Mouse (Mus musculus) neural tube, embryonic 11.5 days (tissue): ENCODE results near the gene Upk2. TPM values are rescaled to one million over a fixed set of nuclear protein-coding genes. Genes with fewer than 3 reads are reported as not detected.

Experiments
- ATAC-seq: fragments of 200-750 bp; cut with Nextera tagmentation; 2 replicates; pipeline ENCODE4 v1.8.0; 2017; ENCODE audit warnings: moderate number of reproducible peaks, mild to moderate bottlenecking, moderate TSS enrichment, moderate library complexity; ENCODE audit not compliant: insufficient read depth, low FRiP score, low TSS enrichment
- DNase-seq: peaks from one replicate; pipeline ENCODE4 v3.0.0-alpha.2; 2015; ENCODE audit warnings: low spot score
- H3K27ac ChIP-seq: fragments of 300-500 bp; sonication (generic); 2 replicates; pipeline ENCODE4 v1.5.1; 2014; ENCODE audit warnings: low read depth, mild to moderate bottlenecking, low read length
- H3K27me3 ChIP-seq: fragments of 300-500 bp; sonication (generic); 2 replicates; pipeline ENCODE4 v1.6.1; 2014; ENCODE audit warnings: mild to moderate bottlenecking, low read length, mixed read lengths; ENCODE audit not compliant: control insufficient read depth, insufficient read depth
- H3K36me3 ChIP-seq: fragments of 300-500 bp; sonication (generic); 2 replicates; pipeline ENCODE4 v1.6.1; 2014; ENCODE audit warnings: mild to moderate bottlenecking, low read length, moderate library complexity, mixed read lengths; ENCODE audit not compliant: control insufficient read depth, insufficient read depth
- H3K4me1 ChIP-seq: fragments of 300-500 bp; sonication (generic); 2 replicates; pipeline ENCODE4 v1.6.1; 2014; ENCODE audit warnings: low read length, mixed read lengths; ENCODE audit not compliant: control insufficient read depth, insufficient read depth
- H3K4me2 ChIP-seq: fragments of 300-500 bp; sonication (generic); 2 replicates; pipeline ENCODE4 v1.6.1; 2014; ENCODE audit warnings: low read depth, mild to moderate bottlenecking, moderate library complexity
- H3K4me3 ChIP-seq: fragments of 300-500 bp; sonication (generic); 2 replicates; pipeline ENCODE4 v1.5.1; 2014; ENCODE audit warnings: low read depth, low read length
- H3K9ac ChIP-seq: fragments of 300-500 bp; sonication (generic); 2 replicates; pipeline ENCODE4 v1.6.1; 2014; ENCODE audit warnings: mild to moderate bottlenecking, low read length
- H3K9me3 ChIP-seq: fragments of 300-500 bp; sonication (generic); 2 replicates; pipeline ENCODE4 v1.6.1; 2016; ENCODE audit warnings: low read length; ENCODE audit not compliant: control insufficient read depth
- WGBS: fragments of 180-500 bp; shearing (Covaris S2); extraction: QIAGEN DNeasy Blood & Tissue Kit; methylation state at CpG from one replicate; pipeline ENCODE4 v1.1.7; 2014; 5-methylcytosine and 5-hydroxymethylcytosine counted together
- polyA plus RNA-seq: library from polyadenylated mRNA; unstranded; fragments of >200 nt; fragmentation: Nextera tagmentation; extraction: Ambion mirVana; gene quantifications from 2 replicates; pipeline ENCODE4 v1.2.1, GENCODE M21; 2014

Upk2 gene
- polyA plus RNA-seq, 1 experiment from 2014 or later: 0.29 TPM

- DNase-seq (peak; percentile 68), ATAC-seq (no peak)
- H3K4me1 ChIP-seq: peaks cover 70% of the 10 kb centered on the region
Observed at GRCm38 (mm10) chr9:44497624-44498377, 43.0 kb upstream of the Upk2 start.

GRCm38 (mm10) chr9:44496803-44497461 lies 42.2 kb upstream of the Upk2 start:
- Histone ChIP-seq H3K27me3 (no peaks in the 10 kb centered on the region), H3K9me3 (no peaks in the 10 kb centered on the region), H3K9ac (no peak overlapping the region), H3K27ac (no peak overlapping the region), H3K36me3 (no peaks in the 10 kb centered on the region), H3K4me2 (no peak overlapping the region), H3K4me3 (no peak overlapping the region), H3K4me1 (peaks cover 72% of the 10 kb centered on the region)
- 55% methylated on average over 12 of the region's 12 CpGs for WGBS
- DNase-seq (no peak), ATAC-seq (no peak)

More at GRCm38 (mm10) chr9:44497624-44498377, 43.0 kb upstream of the Upk2 start:
- no peaks in the 10 kb centered on the region for H3K9me3 ChIP-seq
- peak overlapping the region; percentile 83 for H3K4me2 ChIP-seq
- peak overlapping the region; percentile 63 for H3K9ac ChIP-seq
- H3K27ac ChIP-seq: peak overlapping the region; percentile 85
- H3K27me3 ChIP-seq: no peaks in the 10 kb centered on the region
- H3K36me3 ChIP-seq: no peaks in the 10 kb centered on the region
- WGBS: 1% methylated on average over 11 of the region's 11 CpGs
- H3K4me3 ChIP-seq: peak overlapping the region; percentile 39

GRCm38 (mm10) chr9:44495810-44496344 lies 41.1 kb upstream of the Upk2 start:
- 88% methylated on average over 10 of the region's 10 CpGs for WGBS

GRCm38 (mm10) chr9:44494863-44495809 lies 40.4 kb upstream of the Upk2 start:
- DNase-seq: no peak

More at GRCm38 (mm10) chr9:44495810-44496344, 41.1 kb upstream of the Upk2 start:
- DNase-seq (no peak), ATAC-seq (no peak)
- Histone ChIP-seq H3K4me2 (no peak overlapping the region), H3K9me3 (no peaks in the 10 kb centered on the region), H3K4me1 (peaks cover 68% of the 10 kb centered on the region), H3K27me3 (no peaks in the 10 kb centered on the region), H3K36me3 (no peaks in the 10 kb centered on the region), H3K4me3 (no peak overlapping the region), H3K9ac (no peak overlapping the region), H3K27ac (no peak overlapping the region)

GRCm38 (mm10) chr9:44494261-44494862 lies 39.6 kb upstream of the Upk2 start:
- DNase-seq: no peak
- ATAC-seq: no peak
- no peak overlapping the region for H3K4me3 ChIP-seq
- no peak overlapping the region; the same call in 1 of the 2 replicates for H3K4me2 ChIP-seq
- no peaks in the 10 kb centered on the region for H3K9me3 ChIP-seq
- H3K27me3 ChIP-seq: no peaks in the 10 kb centered on the region
- WGBS: 20% methylated on average over 11 of the region's 11 CpGs
- no peak overlapping the region for H3K27ac ChIP-seq
- H3K9ac ChIP-seq: no peak overlapping the region
- H3K36me3 ChIP-seq: no peaks in the 10 kb centered on the region
- H3K4me1 ChIP-seq: peaks cover 68% of the 10 kb centered on the region

More at GRCm38 (mm10) chr9:44494863-44495809, 40.4 kb upstream of the Upk2 start:
- Histone ChIP-seq H3K27ac (no peak overlapping the region), H3K9me3 (no peaks in the 10 kb centered on the region), H3K4me1 (peaks cover 68% of the 10 kb centered on the region), H3K4me3 (no peak overlapping the region), H3K9ac (no peak overlapping the region; the same call in 1 of the 2 replicates), H3K4me2 (no peak overlapping the region), H3K36me3 (no peaks in the 10 kb centered on the region), H3K27me3 (no peaks in the 10 kb centered on the region)
- ATAC-seq: no peak
- 47% methylated on average over 9 of the region's 9 CpGs for WGBS

- H3K4me2 ChIP-seq: no peak overlapping the region
- no peak overlapping the region for H3K4me3 ChIP-seq
- no peak for ATAC-seq
- no peaks in the 10 kb centered on the region for H3K9me3 ChIP-seq
- H3K36me3 ChIP-seq: no peaks in the 10 kb centered on the region
- H3K27me3 ChIP-seq: no peaks in the 10 kb centered on the region
- peaks cover 68% of the 10 kb centered on the region for H3K4me1 ChIP-seq
- H3K9ac ChIP-seq: no peak overlapping the region
- DNase-seq: no peak
- 67% methylated on average over 17 of the region's 17 CpGs for WGBS
- H3K27ac ChIP-seq: no peak overlapping the region
Observed at GRCm38 (mm10) chr9:44492631-44493461, 38.1 kb upstream of the Upk2 start.

- ATAC-seq (no peak), DNase-seq (no peak)
- Histone ChIP-seq H3K4me2 (no peak overlapping the region), H3K36me3 (no peaks in the 10 kb centered on the region), H3K4me3 (no peak overlapping the region), H3K27ac (no peak overlapping the region), H3K4me1 (peaks cover 72% of the 10 kb centered on the region), H3K27me3 (no peaks in the 10 kb centered on the region), H3K9me3 (no peaks in the 10 kb centered on the region), H3K9ac (no peak overlapping the region)
- 58% methylated on average over 10 of the region's 10 CpGs for WGBS
Observed at GRCm38 (mm10) chr9:44491351-44491750, 36.6 kb upstream of the Upk2 start.
